In genomic region chr4:99574021-99574531, GRCm38 (mm10) we compare ENCODE assay signal across 18 mouse cellular contexts.
DNase-seq lines count a peak whose midpoint lies in the region; ATAC-seq and TF ChIP-seq lines count a peak whose summit lies in the region.
"Had no signal": no experiment of that assay in that cellular context is flagged by ENCODE, and none has a peak within 500 bp of the region (broad histone marks: within the 10 kb centered on the region; RNA-seq: fewer than 3 reads in every experiment).

No protein-coding gene starts in this region.

- no peaks in the 10 kb centered on the region for H3K36me3 ChIP-seq in limb, embryonic 11.5 days (ENCODE audit: control insufficient read depth, insufficient read depth, low read length)
- no peaks in the 10 kb centered on the region for H3K36me3 ChIP-seq in limb, embryonic 10.5 days
- H3K36me3 ChIP-seq in forebrain, embryonic 14.5 days (ENCODE audit: control insufficient read depth, insufficient read depth, low read length) = no peaks in the 10 kb centered on the region
- no peaks in the 10 kb centered on the region for H3K36me3 ChIP-seq in midbrain, embryonic 15.5 days (replicated peaks)
- H3K36me3 ChIP-seq in liver, postnatal 0 days (replicated peaks; ENCODE audit: insufficient read depth, low read length) = no peaks in the 10 kb centered on the region
- H3K36me3 ChIP-seq: G1E; liver, embryonic 13.5 days had no signal

- H3K27me3 ChIP-seq in limb, embryonic 11.5 days (ENCODE audit: control insufficient read depth, insufficient read depth, low read length) = peaks cover 10% of the 10 kb centered on the region; the same call in 1 of the 2 replicates
- H3K27me3 ChIP-seq in limb, embryonic 10.5 days (ENCODE audit: low read depth, poor library complexity, severe bottlenecking) = peaks cover 41% of the 10 kb centered on the region
- H3K27me3 ChIP-seq in forebrain, embryonic 14.5 days (replicated peaks; ENCODE audit: control insufficient read depth, insufficient read depth, low read length) = peaks cover 49% of the 10 kb centered on the region
- H3K27me3 ChIP-seq in midbrain, embryonic 15.5 days (replicated peaks) = peaks cover 75% of the 10 kb centered on the region
- H3K27me3 ChIP-seq in liver, postnatal 0 days (ENCODE audit: insufficient read depth, low read length) = peaks cover 11% of the 10 kb centered on the region

- WGBS in limb, embryonic 11.5 days = 30% methylated on average over 11 of the region's 11 CpGs
- WGBS in limb, embryonic 10.5 days = 30% methylated on average over 11 of the region's 11 CpGs
- 2% methylated on average over 11 of the region's 11 CpGs for WGBS in forebrain, embryonic 14.5 days
- WGBS in midbrain, embryonic 15.5 days = 10% methylated on average over 11 of the region's 11 CpGs
- 61% methylated on average over 11 of the region's 11 CpGs for WGBS in liver, postnatal 0 days (ENCODE audit: insufficient replicate concordance)

- H3K9me3 ChIP-seq in limb, embryonic 11.5 days (ENCODE audit: control insufficient read depth, low read length) = no peaks in the 10 kb centered on the region
- H3K9me3 ChIP-seq in limb, embryonic 10.5 days (replicated peaks) = no peaks in the 10 kb centered on the region
- no peaks in the 10 kb centered on the region for H3K9me3 ChIP-seq in forebrain, embryonic 14.5 days (replicated peaks; ENCODE audit: control insufficient read depth, low read length)
- H3K9me3 ChIP-seq in midbrain, embryonic 15.5 days = no peaks in the 10 kb centered on the region
- no peaks in the 10 kb centered on the region for H3K9me3 ChIP-seq in liver, postnatal 0 days (ENCODE audit: low read length)
- H3K9me3 ChIP-seq: liver, embryonic 13.5 days had no signal

- TF ChIP-seq EP300 in liver, postnatal 0 days (IDR thresholded peaks at IDR 0.05; ENCODE audit: low read depth) = no peak

- TF ChIP-seq CTCF in liver, postnatal 0 days (IDR thresholded peaks at IDR 0.05; ENCODE audit: low read depth) = no peak

- H3K4me3 ChIP-seq in limb, embryonic 11.5 days (ENCODE audit: low read depth, low read length) = no peak overlapping the region
- no peak overlapping the region for H3K4me3 ChIP-seq in limb, embryonic 10.5 days
- no peak overlapping the region for H3K4me3 ChIP-seq in forebrain, embryonic 14.5 days (ENCODE audit: low read depth, low read length)
- H3K4me3 ChIP-seq in midbrain, embryonic 15.5 days = no peak overlapping the region
- H3K4me3 ChIP-seq in liver, postnatal 0 days (ENCODE audit: low read depth, low read length) = no peak overlapping the region
- H3K4me3 ChIP-seq: erythroblast, embryonic 14.5 days; left cerebral cortex, adult 2 months; liver, embryonic 13.5 days had no signal

- peak; percentile 24 for DNase-seq in limb, embryonic 11.5 days (ENCODE audit: low spot score)
- no peak for DNase-seq in limb, embryonic 10.5 days (ENCODE audit: low spot score)
- peak; percentile 57 for DNase-seq in embryo, embryonic 10 days (ENCODE audit: low spot score)
- DNase-seq in forebrain, embryonic 14.5 days (ENCODE audit: low spot score) = peak; percentile 72
- no peak for DNase-seq in right cerebral cortex, postnatal 25 days
- no peak for DNase-seq in liver, postnatal 0 days
- no peak for DNase-seq in heart, adult 8-10 months (ENCODE audit: low spot score)
- DNase-seq: B cell, adult 2 months; cerebellum, adult 9-11 months; gastrocnemius, postnatal 10 days; kidney, postnatal 36 days; liver, embryonic 13.5 days; thymus, adult 2 months had no signal

- no peak for ATAC-seq in limb, embryonic 11.5 days (ENCODE audit: insufficient number of reproducible peaks, low FRiP score, low TSS enrichment, low read depth)
- ATAC-seq in forebrain, embryonic 14.5 days = peak; percentile 54
- ATAC-seq in midbrain, embryonic 15.5 days (replicated peaks) = 0 out of 2 replicates have a peak, but pooled peaks have one; percentile 28
- no peak for ATAC-seq in liver, postnatal 0 days
- ATAC-seq: intestine, embryonic 16.5 days had no signal

- no peak overlapping the region for H3K4me2 ChIP-seq in limb, embryonic 11.5 days (ENCODE audit: low read depth, severe bottlenecking)
- peak overlapping the region; percentile 15; the same call in 1 of the 2 replicates for H3K4me2 ChIP-seq in forebrain, embryonic 14.5 days (ENCODE audit: low read length)
- H3K4me2 ChIP-seq in midbrain, embryonic 15.5 days = no peak overlapping the region
- no peak overlapping the region for H3K4me2 ChIP-seq in liver, postnatal 0 days (ENCODE audit: low read depth, low read length)
- H3K4me2 ChIP-seq: liver, embryonic 13.5 days had no signal

- 0 out of 2 replicates have a peak, but pooled peaks cover 5% of the 10 kb centered on the region for H3K4me1 ChIP-seq in limb, embryonic 11.5 days (ENCODE audit: control insufficient read depth, insufficient read depth, low read length)
- H3K4me1 ChIP-seq in limb, embryonic 10.5 days = peaks cover 21% of the 10 kb centered on the region
- H3K4me1 ChIP-seq in forebrain, embryonic 14.5 days (ENCODE audit: control insufficient read depth, insufficient read depth, low read length) = peaks cover 20% of the 10 kb centered on the region
- peaks cover 16% of the 10 kb centered on the region for H3K4me1 ChIP-seq in midbrain, embryonic 15.5 days
- no peaks in the 10 kb centered on the region for H3K4me1 ChIP-seq in liver, postnatal 0 days (ENCODE audit: insufficient read depth)
- H3K4me1 ChIP-seq: liver, embryonic 13.5 days had no signal

- H3K9ac ChIP-seq in limb, embryonic 11.5 days (ENCODE audit: low read length) = no peak overlapping the region
- no peak overlapping the region for H3K9ac ChIP-seq in forebrain, embryonic 14.5 days (ENCODE audit: low read length)
- no peak overlapping the region for H3K9ac ChIP-seq in midbrain, embryonic 15.5 days
- H3K9ac ChIP-seq in liver, postnatal 0 days (replicated peaks) = no peak overlapping the region
- H3K9ac ChIP-seq: liver, embryonic 13.5 days had no signal

- no peak overlapping the region for H3K27ac ChIP-seq in limb, embryonic 11.5 days (replicated peaks; ENCODE audit: low read depth, low read length)
- H3K27ac ChIP-seq in limb, embryonic 10.5 days = no peak overlapping the region
- no peak overlapping the region for H3K27ac ChIP-seq in forebrain, embryonic 14.5 days (ENCODE audit: low read depth, low read length)
- H3K27ac ChIP-seq in midbrain, embryonic 15.5 days = no peak overlapping the region
- H3K27ac ChIP-seq in liver, postnatal 0 days (ENCODE audit: low read depth) = no peak overlapping the region
- H3K27ac ChIP-seq: left cerebral cortex, adult 2 months; liver, embryonic 13.5 days had no signal

Comparison
In these comparisons a context has a peak if more than half of its experiments do, and no peak if none do; other contexts are left out.
1. DNase-seq: peak in limb, embryonic 11.5 days (single experiment), embryo, embryonic 10 days (single experiment) and forebrain, embryonic 14.5 days (single experiment); none in limb, embryonic 10.5 days (single experiment), right cerebral cortex, postnatal 25 days (single experiment), liver, postnatal 0 days (single experiment) and heart, adult 8-10 months (single experiment).
2. ATAC-seq: peak in forebrain, embryonic 14.5 days (single experiment) and midbrain, embryonic 15.5 days (single experiment); none in limb, embryonic 11.5 days (single experiment) and liver, postnatal 0 days (single experiment).